Mouse (Mus musculus) cerebellum, adult 18-20 months (tissue): ENCODE data around the gene Diaph2.
A peak's percentile ranks its signal among the peaks of the same experiment; 100 is the strongest.
"Not testable (repeated sequence)": the region's sequence is repeated elsewhere in the genome, so short reads cannot be mapped to it uniquely, and the experiment has no call there.

Experiments used
- DNase-seq, 2 experiments: peaks; one replicate each; pipeline ENCODE4 v3.0.0; 2021

The Diaph2 gene

DNA sequence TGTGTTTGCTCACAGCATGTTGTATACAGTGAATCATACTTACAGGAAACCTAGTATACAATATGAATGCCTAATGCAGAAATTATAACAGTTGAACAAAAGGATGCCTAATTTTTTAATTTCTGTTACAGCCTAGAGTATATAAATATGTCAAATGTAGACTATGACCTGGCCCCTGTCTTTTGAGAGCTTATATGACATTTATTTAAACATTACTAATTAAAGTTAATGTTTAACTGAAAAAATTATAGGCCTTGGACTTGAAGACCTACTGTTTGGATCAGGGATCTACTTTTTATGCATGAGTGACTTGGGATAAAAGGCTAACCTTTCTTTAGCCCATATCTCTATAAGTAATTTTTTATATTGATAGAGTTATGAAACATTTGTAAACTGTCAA is 84.3 kb downstream of the Diaph2 start:
- DNase-seq, result no peak

DNA sequence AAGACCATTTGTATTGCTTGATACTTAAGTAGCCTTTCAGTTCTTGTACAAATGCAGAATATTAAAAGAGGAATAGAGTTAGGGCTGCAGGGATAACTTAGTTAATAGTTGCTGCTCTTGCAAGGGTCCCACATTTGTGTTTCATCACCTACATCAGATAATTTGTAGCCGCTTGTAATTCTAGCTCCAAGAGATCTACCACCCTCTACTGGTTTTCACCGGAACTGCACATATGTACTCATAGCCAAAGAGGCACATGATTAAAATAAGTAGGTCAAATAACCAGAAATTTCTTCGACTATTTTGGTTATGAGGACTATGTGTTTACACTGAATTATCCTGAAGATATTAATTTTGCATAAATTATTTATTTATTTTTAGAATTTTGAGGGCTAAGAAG is 134.9 kb downstream of the Diaph2 start:
- DNase-seq, result peak; percentile 15 to 25

DNA sequence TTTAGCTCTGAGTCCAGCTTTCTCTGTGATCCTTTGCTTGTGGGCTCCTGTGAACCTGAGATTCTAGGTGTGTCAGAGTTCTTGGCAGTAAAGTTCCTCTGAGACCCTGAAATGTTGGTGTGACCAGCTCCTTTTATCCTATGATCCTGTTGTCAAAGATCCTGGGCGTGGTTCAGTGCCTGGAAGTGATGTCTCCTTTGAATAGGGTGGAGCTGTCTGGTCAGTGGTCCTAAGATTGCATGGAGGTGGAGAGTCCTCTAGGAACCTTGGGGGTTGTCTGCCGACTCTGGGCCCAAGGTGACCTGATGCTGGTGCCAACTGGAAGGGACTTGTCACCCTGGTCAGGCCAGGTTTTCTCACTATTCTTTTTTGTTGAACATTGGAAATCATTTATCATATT is 176.3 kb downstream of the Diaph2 start:
- no peak for DNase-seq

DNA sequence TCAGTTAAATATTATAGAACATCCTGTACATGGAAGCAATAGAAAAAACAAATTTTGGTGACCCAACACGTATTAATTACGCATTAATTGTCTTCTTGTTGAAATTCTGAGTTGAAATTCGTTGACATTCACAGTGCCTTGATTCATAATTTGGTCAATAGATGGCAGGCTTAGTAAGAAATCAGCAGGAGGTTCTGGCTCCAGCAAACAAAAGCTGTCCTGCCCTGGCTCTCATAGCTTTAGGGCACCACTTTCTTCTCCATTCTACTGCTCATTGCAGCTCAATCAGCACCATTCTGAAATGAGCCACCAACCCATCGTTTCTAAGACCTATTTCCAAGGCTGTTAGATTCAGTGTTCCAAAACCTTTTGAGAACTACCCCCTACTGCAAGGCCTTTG is 225.3 kb downstream of the Diaph2 start:
- DNase-seq, result peak; percentile 25 to 26

DNA sequence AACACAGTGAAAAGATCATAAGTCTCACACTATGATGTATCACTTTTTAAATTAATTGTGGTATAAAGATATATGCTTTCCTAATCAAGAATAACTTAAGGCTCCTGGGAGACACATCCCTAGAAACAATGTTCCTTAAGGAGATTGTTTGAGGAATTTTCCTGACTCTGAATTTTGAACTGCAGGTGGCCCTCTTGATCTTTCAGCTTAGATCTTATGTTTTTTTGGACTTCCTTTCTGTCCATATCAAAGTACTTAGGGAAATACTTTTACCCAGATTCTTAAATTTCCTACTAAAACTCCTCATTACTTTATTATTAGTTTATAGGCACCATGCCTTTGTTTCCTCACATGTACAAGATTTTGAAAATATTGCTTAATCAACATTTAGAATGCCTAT is 258.7 kb downstream of the Diaph2 start:
- no peak for DNase-seq

DNA sequence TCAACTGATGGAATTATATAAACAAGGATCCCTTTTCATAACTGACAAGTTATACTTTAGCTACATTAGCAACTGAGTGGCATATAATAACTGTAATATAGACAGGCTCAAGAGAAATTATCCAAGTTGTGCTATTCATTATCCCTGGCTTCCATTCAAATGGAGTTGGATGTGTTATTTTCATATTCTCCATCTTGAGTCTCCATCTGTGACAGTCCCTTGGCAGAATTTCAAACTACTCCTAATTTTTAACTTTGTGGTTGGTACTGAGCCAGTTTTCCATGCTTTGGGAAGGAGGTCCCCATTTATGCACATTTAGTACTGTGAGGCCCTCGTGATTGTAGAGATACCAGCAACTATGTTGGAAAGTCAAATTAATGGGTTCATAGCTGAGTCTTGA is 270.2 kb downstream of the Diaph2 start:
- DNase-seq, result no peak

DNA sequence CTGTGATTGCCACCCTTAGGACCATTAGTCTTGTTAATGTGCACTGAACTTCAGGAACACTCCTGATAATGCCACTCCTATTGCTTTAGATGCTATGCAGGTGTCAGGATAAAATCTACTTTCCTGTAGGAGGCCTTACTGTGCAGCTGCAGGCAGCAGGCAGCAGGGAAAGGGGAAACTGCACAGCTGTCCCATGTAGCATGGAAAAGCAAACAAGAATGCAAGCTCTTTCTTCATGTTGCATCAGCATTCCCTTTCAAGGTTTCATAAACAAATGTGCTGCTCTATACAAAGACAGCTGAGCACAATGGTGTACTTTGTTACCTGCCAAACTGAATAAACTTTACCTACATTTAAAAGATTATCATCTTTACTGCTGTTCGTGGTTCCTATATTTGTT is 295.0 kb downstream of the Diaph2 start:
- no peak for DNase-seq

DNA sequence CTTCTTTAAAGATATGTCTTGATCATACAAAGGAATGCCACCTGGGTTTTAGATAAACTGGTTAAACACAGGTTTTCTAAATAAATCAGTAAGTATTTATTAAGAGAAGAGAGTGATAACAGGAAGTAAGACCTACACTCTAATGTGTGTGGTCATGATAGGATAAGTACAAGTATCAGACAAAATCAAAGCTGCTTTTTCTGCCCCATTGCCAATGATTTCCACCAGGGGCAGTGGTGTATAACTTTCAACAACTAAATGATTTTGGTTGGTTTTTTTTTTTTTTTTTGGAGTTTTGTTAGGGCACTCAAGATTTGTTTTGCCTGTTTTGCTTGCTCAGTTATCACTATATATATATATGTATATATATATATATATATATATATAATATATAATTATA is 399.7 kb downstream of the Diaph2 start:
- DNase-seq, result no peak

DNA sequence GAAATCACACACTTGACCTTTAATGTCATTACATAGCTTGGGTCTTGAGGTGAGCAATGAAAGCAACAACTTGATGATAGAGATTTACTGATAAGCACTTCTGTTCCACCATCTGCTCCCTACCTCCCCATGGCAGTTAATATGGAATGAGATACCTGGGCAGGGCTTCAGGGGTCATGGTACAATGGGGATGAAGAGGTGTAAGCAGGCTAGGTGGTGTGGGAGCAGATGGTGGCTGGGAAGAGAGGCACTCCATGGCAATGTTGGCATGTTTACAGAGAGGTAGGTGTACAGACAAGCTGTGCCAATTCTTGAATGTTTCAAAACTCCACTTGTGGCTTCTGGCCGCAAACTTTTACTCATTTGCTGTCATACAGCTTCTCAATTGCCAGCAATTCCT is 402.6 kb downstream of the Diaph2 start:
- peak; percentile 23 to 52 for DNase-seq

DNA sequence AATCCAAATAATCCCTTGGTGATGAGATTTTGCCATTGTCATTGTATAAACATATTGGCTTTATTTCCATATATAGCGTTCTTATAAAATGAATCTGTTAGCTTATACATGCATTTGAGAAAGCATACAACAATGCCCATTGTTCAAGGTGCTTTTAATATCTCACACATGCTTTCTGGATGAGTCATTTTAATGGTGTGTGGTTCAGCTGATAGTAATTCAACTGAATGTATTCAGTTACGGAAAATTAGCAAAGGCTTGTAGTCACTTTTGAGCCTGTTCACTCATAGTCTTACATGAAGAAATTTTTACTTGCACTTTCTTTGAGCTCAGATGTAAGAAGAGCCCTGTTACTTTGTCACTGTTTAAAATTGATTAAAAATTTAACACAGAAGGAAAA is 423.6 kb downstream of the Diaph2 start:
- no peak for DNase-seq

DNA sequence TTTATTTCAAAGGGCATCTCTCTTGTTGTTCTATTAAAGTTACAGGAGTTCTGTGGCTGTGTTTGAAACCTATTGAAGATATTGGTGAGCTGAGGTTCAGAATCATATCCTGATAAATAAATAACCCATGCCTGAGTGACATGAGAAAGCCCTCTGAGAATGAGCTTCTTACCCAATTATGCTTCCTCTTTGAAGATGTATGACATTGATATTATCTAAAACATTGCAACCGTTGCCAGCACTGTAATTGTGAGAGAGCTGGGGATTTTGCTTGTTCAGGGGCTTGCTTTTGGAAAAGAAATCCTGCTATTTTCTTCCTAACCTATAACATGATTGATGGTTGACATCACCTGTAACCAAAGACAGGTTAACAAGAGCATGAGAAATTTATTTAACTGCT is 438.3 kb downstream of the Diaph2 start:
- DNase-seq, result no peak

DNA sequence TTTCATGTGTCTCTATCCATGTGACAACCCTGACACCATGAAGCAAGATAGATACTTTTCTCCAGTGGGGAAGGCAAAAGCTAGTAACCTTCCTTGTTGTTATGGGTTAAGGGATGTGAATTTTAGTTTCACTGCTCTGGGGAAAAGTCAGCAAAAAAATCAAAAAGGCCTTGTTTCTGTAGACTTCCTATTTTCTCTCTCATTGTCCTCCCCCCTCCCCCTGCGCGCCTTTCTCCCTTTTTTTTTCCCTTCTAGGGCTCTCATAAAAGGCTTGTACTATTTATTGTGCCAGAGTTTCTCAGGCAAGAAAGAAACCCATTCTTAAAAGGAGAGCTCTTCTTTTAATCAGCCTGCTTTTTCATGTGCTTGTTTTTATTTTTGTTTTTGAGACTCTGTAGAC is 438.9 kb downstream of the Diaph2 start:
- no peak for DNase-seq

DNA sequence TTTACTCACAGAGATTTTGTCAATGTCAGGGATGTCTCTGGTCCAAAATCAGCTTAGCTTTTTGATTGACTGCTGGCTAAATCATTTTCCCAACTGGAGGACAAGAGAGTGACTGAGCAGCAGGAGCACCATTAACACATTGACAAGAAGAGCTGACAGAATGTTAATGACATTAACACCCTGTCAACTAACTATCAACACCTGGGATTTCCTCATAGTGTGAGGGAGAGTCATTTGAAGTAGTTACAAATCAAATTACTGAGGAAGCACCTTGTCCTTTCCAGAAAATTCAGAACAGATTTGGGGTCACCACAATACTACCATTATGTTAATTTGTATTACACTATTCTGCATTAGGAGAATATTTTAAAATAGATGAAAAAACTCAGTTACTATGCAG is 439.7 kb downstream of the Diaph2 start:
- DNase-seq, result no peak

DNA sequence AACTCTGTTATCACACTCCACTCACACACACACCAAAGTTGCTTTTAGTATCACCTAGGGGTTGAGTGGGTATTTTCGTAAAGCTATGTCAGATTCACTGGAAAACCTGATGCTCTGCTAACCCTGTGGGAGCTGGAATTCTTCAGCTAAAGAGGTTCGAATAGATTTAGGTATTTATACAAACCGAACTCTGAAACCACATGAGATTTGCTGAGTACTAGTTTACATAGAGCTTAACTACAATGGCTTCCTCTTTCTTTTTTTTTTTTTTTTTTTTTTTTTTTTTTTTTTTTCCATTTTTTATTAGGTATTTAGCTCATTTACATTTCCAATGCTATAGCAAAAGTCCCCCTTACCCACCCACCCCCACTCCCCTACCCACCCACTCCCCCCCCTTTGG is 447.9 kb downstream of the Diaph2 start:
- DNase-seq, result not testable (repeated sequence)

DNA sequence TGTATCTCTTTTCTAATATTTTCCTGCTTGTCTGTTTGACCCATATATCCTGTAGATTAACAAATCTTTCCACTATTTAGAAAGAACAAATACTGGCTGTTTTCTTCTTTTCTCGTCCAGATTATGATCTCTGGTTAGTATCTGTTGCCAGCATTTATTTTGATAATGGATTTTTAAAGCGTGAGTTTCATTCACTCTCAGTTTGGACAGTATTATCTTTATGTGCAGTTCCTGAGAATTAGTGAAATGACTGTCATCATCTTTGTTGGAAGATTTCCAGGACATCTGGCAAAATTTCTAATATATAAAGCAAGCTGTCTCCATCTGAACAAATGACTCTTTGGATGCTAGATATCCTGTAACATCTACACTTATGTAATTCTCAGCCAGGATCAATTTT is 455.7 kb downstream of the Diaph2 start:
- DNase-seq, result no peak

DNA sequence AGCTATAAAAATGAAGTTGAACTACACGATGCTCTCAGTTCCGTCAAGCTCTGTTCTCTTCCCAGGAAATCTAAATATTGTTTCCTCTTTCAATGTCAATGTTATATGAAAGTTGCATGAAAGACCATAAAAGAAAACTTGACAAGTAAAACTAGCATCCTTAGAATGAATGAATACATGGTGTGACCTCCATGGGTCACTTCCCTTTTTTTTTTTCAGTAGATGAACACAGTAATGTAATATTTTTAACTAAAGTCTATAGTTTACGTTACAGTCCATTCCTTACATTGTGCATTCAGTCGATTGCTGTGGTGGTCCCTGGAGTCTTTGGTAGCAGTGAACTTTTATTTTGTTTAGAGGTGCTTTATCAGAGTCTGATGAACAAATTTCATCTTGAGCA is 462.7 kb downstream of the Diaph2 start:
- DNase-seq, result no peak

DNA sequence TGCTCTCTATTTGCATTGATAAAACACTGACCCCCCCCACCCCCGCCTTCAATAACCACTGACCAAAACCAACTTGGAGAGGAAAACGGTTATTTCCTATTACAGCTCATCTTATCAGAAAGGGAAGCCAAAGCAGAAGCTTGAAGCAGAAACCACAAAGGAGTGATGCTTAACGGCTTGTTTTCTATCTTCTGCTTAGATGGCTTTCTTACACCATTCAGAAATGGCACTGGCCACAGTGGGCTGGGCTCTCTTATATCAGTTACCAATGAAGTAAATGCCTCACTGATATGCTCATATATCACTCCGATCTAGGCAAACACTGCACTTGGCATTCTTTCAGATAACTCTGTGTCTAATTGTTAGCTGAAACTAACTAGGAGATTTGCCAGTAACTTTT is 463.2 kb downstream of the Diaph2 start:
- DNase-seq, result no peak

DNA sequence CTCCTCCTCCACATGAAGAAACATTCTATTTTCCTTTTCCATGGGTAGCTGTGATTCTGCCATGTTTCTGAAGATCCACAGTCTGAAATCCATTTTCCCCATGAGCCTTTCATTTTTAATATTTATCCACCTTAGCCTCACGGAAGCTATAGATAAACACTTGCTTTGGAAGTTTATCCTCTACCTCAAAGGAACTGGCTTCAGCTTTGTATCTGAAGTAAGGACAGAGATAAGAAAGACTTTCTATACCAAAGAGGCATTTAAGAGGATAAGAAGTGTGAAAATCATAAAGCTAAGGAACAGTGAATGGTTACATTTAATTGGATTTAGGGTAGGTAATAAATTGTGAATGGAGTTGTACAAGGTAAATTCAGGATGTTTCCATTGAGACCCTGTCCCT is 480.5 kb downstream of the Diaph2 start:
- DNase-seq, result no peak

DNA sequence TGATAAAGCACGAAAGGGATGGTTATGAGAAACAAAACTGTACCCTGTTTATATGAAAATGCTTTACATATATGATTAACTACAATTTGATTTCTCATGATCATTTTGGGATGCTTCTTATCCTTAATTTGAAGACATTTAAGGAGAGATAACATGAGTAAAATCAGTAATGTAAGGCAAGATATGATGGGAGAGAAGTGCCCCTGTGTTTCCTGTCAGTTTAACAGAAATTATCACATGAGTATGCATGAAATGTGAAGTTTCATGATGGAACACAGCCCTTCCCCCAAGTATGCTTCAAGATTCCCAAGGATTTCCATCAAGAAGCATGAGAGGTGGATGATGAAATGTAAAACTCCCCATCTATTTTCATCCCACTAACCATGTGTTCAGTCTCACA is 485.6 kb downstream of the Diaph2 start:
- no peak for DNase-seq

DNA sequence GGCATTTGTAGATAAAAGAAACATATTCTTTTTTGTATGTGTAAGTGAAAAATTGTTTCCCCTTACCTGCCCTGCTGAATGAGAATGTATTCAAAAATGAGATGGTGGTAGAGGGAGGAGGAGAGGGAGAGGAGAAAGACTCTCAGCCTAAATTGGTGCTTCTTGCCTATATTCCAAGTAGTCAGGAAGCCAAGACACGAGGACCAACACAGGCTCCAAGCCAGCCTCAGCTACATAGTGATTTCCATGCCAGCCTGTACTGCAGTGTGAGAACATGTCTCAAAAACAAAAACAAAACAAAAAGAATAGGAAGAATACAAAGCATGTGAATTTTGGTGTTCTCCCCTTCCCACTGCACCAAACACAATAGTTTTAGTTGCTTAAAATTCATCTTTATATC is 497.1 kb downstream of the Diaph2 start:
- peak; percentile 56 to 63 for DNase-seq

DNA sequence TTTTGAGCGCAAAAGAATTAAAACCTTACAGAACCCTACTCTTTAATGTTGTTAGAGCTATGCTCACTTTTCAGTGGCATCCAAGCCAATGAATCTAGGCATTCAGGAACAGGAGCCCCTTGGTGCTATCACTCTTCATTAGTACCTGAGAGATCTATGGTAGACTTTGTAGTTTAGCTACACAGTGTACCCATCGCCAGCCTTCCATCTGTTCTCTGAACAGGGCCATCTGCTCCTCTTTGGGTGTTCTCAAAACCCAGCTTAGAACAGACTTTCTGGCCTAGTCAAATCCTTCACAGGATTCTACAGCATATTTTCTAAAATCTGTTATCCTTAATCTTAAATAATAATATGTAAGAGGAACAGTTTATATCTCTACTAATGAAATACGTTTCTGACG is 504.1 kb downstream of the Diaph2 start:
- DNase-seq, result peak; percentile 84

DNA sequence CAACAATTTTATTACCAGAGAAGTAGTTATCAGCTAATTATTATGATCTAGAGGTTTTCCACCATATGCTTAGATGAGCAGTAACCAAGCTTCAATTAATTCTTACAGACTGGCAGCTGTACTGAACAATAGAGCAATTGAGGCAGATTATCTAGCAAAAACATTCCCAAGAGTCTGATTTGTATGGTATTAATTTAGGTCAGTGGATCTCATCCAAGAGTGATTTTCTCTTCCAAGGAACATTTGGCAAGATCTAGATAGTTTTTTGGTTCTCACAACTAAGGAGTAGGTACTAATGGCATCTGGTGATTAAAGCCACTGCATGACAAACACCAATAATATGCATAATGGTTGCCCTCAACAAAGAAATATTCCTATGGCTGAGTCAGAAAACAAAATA is 516.2 kb downstream of the Diaph2 start:
- DNase-seq, result no peak

DNA sequence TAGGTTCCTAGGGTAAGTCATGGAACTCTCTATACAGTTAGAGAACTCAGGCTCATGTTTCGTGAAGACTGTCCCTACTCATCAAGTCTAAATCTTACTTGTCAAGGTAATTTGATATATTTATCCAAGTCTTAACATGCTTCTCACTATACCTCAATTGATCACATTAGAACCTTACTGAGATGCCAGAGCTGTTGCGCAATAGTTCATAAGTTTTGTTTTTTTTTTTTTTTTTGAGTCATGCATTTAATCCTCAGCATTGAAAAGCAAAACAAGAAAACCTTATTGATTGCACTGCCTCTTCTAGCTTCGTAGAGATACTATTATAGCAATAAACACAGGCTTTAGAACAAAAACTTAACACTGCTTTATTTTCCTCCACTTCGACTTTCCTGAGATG is 529.6 kb downstream of the Diaph2 start:
- DNase-seq, result no peak

DNA sequence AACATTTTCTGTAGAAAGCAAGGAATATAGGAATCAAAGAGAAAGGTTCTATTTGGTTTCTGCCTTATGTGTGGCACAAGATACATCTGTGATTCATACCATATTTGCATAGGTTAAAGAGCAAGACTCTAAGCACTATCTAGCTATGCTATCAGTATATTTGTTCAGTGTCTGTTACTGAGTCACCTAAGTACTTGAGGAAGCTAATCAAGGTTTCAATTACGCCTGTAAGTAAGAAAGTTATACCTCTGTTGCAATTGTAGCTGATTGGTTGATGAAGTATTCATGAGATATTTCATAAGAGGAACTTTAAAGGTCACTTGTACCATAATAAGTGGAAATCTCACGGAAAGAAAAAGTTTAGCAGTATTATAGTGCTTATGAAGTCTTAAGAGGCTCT is 531.9 kb downstream of the Diaph2 start:
- DNase-seq, result no peak

DNA sequence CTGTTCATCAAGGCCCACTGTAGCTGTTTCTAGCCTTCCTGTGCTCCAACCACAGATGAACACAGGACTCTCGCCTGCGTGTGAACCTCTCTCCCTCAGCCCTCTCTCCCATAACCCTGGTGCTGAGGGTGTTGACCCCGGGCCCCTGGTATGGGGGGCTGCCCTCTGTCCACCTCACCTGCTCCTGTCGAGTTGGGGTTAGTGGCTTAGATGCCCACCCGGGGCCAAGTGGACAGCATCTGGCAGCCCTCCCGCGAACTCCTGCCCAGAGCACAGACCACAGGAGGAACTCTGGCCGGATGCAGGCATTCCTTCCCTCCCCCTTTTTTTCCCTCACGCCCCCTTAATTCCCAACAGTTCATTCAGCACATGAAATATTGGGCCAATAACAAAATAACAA is 537.5 kb downstream of the Diaph2 start:
- DNase-seq, result no peak

DNA sequence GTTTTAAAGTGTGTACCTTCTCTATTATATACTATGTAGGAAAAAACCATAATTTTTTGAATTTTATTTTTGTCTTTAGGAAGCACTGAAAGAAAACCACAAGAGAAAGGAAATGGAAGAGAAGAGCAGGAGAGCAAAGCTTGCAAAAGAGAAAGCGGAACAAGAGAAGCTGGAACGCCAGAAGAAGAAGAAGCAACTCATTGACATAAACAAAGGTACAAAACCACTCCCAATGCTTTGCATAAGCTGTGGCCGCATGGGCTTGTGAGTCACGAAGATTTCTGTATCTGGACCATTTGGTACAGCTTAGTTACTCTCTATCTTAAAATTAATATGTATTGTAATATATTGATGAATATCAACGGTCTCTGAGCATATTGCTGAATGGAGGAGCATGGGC is 540.2 kb downstream of the Diaph2 start:
- no peak for DNase-seq
